Mouse (Mus musculus) hindbrain, embryonic 11.5 days (tissue): ENCODE data around the gene Patj. TPM values are rescaled to one million over a fixed set of nuclear protein-coding genes. Genes with fewer than 3 reads are reported as not detected.

Experiments
- ATAC-seq: fragments of 200-750 bp; cut with Nextera tagmentation; 2 replicates; pipeline ENCODE4 v1.8.0; 2017; ENCODE audit warnings: mild to moderate bottlenecking, moderate TSS enrichment, moderate library complexity; ENCODE audit not compliant: low FRiP score
- DNase-seq: peaks from one replicate; pipeline ENCODE4 v3.0.0-alpha.2; 2015; ENCODE audit warnings: low spot score
- H3K27ac ChIP-seq: fragments of 300-500 bp; sonication (generic); 2 replicates; pipeline ENCODE4 v1.5.1; 2014; ENCODE audit warnings: mild to moderate bottlenecking, low read depth, low read length
- H3K27me3 ChIP-seq: fragments of 300-500 bp; sonication (generic); 2 replicates; pipeline ENCODE4 v1.6.1; 2014; ENCODE audit warnings: mild to moderate bottlenecking, low read length, moderate library complexity, mixed read lengths; ENCODE audit not compliant: control insufficient read depth, insufficient read depth
- H3K36me3 ChIP-seq: fragments of 300-500 bp; sonication (generic); 2 replicates; pipeline ENCODE4 v1.6.1; 2014; ENCODE audit warnings: mild to moderate bottlenecking, low read length, moderate library complexity, mixed read lengths; ENCODE audit not compliant: control insufficient read depth, insufficient read depth
- H3K4me1 ChIP-seq: fragments of 300-500 bp; sonication (generic); replicated peaks from 2 replicates; pipeline ENCODE4 v1.6.1; 2014; ENCODE audit warnings: low read length, mixed read lengths; ENCODE audit not compliant: control insufficient read depth, insufficient read depth
- H3K4me2 ChIP-seq: fragments of 300-500 bp; sonication (generic); replicated peaks from 2 replicates; pipeline ENCODE4 v1.6.1; 2014; ENCODE audit warnings: mild to moderate bottlenecking, low read depth, low read length
- H3K4me3 ChIP-seq: fragments of 300-500 bp; sonication (generic); 2 replicates; pipeline ENCODE4 v1.5.1; 2014; ENCODE audit warnings: low read depth, low read length
- H3K9ac ChIP-seq: fragments of 300-500 bp; sonication (generic); 2 replicates; pipeline ENCODE4 v1.6.1; 2014; ENCODE audit warnings: low read depth, low read length
- H3K9me3 ChIP-seq: fragments of 300-500 bp; sonication (generic); 2 replicates; pipeline ENCODE4 v1.6.1; 2016; ENCODE audit warnings: low read length; ENCODE audit not compliant: control insufficient read depth
- WGBS: fragments of 180-500 bp; shearing (Covaris S2); extraction: QIAGEN DNeasy Blood & Tissue Kit; methylation state at CpG from one replicate; pipeline ENCODE4 v1.1.7; 2014; 5-methylcytosine and 5-hydroxymethylcytosine counted together
- polyA plus RNA-seq: library from polyadenylated mRNA; unstranded; fragments of >200 nt; fragmentation: Nextera tagmentation; extraction: Ambion mirVana; gene quantifications from 2 replicates; pipeline ENCODE4 v1.2.1, GENCODE M21; 2014

The Patj gene
- 8.6 and 9.7 TPM in 2 replicates for polyA plus RNA-seq

DNA sequence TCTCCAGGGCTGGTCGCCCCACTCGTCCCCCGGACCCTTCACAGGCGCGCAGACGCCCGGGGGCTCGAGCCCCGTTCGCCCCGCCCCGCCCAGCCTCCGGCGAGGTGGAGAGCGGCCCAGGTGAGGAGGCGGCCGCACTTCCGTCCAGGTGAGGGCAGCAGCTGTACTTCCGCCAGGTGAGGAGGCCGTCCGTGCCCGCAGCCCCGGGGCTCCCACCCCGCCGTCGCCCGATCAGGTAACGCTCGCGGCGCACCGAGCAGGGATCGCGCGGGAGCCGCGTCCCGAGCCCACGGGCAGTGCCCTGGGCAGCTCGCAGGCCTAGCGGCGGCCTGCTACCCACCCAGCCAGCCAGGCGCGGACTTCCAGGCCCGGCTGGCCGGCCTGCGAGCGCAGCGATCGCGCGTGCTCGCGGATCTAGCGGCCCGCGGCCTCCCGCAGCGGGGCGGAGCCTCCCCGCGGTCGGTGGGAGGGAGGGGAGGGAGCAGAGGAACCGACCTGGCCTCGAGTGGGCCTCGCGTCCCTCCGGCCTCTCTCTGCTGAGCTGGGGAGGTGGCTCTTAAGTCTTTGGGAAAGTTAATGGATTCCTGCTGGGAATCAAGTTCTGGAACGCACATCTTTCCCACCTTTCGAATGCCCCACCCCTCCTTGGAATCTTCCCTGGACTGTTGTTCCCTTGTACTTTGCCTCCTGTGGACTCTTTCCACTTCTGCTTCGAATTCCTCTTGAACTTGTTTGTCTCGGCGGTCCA is at the start of gene Patj:
Gene Patj, plus strand, starts transcription at position 96 of the 748 bp plus-strand sequence.
- no peaks in the 10 kb centered on the region for H3K27me3 ChIP-seq
- 1% methylated on average over 66 of the region's 73 CpGs for WGBS
- H3K4me3 ChIP-seq = peak within 1 kb of the TSS; percentile 82
- H3K4me1 ChIP-seq = no peaks in the 10 kb centered on the region
- DNase-seq (peak; percentile 72), ATAC-seq (peak; percentile 86)
- H3K4me2 ChIP-seq = peak within 1 kb of the TSS; percentile 98
- no peak within 1 kb of the TSS for H3K27ac ChIP-seq
- H3K9me3 ChIP-seq = no peaks in the 10 kb centered on the region
- H3K36me3 ChIP-seq = no peaks in the 10 kb centered on the region
- peak within 1 kb of the TSS; percentile 95 for H3K9ac ChIP-seq

- DNase-seq (no peak), ATAC-seq (no peak)
- Histone ChIP-seq H3K27me3 (no peaks in the 10 kb centered on the region), H3K27ac (no peak overlapping the region), H3K4me3 (no peak overlapping the region), H3K4me2 (no peak overlapping the region), H3K4me1 (no peaks in the 10 kb centered on the region), H3K36me3 (no peaks in the 10 kb centered on the region), H3K9me3 (no peaks in the 10 kb centered on the region), H3K9ac (no peak overlapping the region)
- 93% methylated on average over 5 of the region's 5 CpGs for WGBS
These were observed 47.0 kb upstream of the Patj start for GRCm38 (mm10) chr4:98348580-98348979.

GRCm38 (mm10) chr4:98358034-98358809 is 37.4 kb upstream of the Patj start:
- WGBS = 94% methylated on average over 9 of the region's 9 CpGs
- ATAC-seq = no peak
- H3K36me3 ChIP-seq = peaks cover 4% of the 10 kb centered on the region; the same call in 1 of the 2 replicates

GRCm38 (mm10) chr4:98375401-98375800 is 20.2 kb upstream of the Patj start:
- Histone ChIP-seq H3K4me3 (no peak overlapping the region), H3K27me3 (no peaks in the 10 kb centered on the region), H3K4me1 (no peaks in the 10 kb centered on the region), H3K9me3 (no peaks in the 10 kb centered on the region), H3K4me2 (no peak overlapping the region), H3K9ac (no peak overlapping the region), H3K36me3 (no peaks in the 10 kb centered on the region), H3K27ac (no peak overlapping the region)
- no peak for ATAC-seq
- DNase-seq = no peak
- WGBS = 61% methylated on average over 4 of the region's 4 CpGs

More at GRCm38 (mm10) chr4:98358034-98358809, 37.4 kb upstream of the Patj start:
- H3K4me3 ChIP-seq = no peak overlapping the region
- H3K4me2 ChIP-seq = no peak overlapping the region
- H3K27ac ChIP-seq = no peak overlapping the region
- no peaks in the 10 kb centered on the region for H3K4me1 ChIP-seq
- no peaks in the 10 kb centered on the region for H3K27me3 ChIP-seq
- no peaks in the 10 kb centered on the region for H3K9me3 ChIP-seq
- no peak overlapping the region for H3K9ac ChIP-seq
- DNase-seq = no peak

- Histone ChIP-seq H3K36me3 (no peaks in the 10 kb centered on the region), H3K4me2 (no peak overlapping the region), H3K9me3 (no peaks in the 10 kb centered on the region), H3K27me3 (no peaks in the 10 kb centered on the region), H3K9ac (no peak overlapping the region), H3K4me1 (no peaks in the 10 kb centered on the region), H3K27ac (no peak overlapping the region), H3K4me3 (no peak overlapping the region)
- 95% methylated on average over 2 of the region's 2 CpGs for WGBS
- ATAC-seq = no peak
- no peak for DNase-seq
These were observed 18.6 kb upstream of the Patj start for GRCm38 (mm10) chr4:98376943-98377342.

DNA sequence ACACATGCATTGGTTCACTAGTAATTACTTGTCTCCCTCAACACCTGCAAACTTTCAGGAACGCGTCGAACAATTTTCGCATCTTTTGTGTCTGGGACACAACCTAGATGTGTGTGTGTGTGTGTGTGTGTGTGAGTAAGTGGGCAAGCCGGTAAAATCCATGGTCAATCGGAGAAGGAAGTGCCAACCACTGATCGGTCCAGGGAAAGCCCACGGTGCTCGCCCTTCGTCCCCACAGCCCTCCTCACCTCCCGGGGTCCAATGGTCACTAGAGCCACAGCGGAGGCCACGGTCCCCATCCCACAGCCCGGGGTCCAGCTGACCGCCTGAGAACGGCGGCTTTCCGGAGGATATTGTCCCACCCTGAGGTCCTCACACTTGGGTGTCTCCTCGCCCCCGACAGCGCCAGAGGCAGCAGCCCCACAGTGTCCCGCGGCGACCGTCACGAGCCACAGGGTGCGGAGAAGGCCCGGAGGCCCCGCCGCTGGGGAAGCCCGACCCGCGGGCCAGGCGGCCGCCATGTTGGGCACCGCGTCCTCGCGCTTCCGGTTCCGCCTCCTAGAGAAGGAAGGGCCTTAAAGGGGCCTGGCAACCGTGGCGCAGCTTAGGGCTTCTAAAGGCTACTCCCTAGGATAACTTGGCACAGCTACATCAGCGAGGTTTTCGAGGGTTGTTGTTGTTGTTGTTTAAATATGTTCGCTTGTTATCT is 12.7 kb upstream of the Patj start, which contains the start of gene Tm2d1:
Gene Tm2d1, minus strand, starts transcription at position 591 of the 709 bp plus-strand sequence.
- peak within 1 kb of the TSS; percentile 93 for H3K4me3 ChIP-seq
- no peaks in the 10 kb centered on the region for H3K27me3 ChIP-seq
- no peaks in the 10 kb centered on the region for H3K36me3 ChIP-seq
- H3K9me3 ChIP-seq = no peaks in the 10 kb centered on the region
- H3K4me1 ChIP-seq = no peaks in the 10 kb centered on the region
- under 1% methylated on average over 42 of the region's 46 CpGs for WGBS
- H3K4me2 ChIP-seq = peak within 1 kb of the TSS; percentile 42
- ATAC-seq = peak; percentile 96
- H3K9ac ChIP-seq = peak within 1 kb of the TSS; percentile 98
- peak; percentile 89 for DNase-seq
- H3K27ac ChIP-seq = 0 out of 2 replicates have a peak within 1 kb of the TSS, but pooled peaks have one; percentile 36

- Histone ChIP-seq H3K9me3 (no peaks in the 10 kb centered on the region), H3K4me2 (no peak overlapping the region), H3K4me3 (no peak overlapping the region), H3K27ac (no peak overlapping the region), H3K4me1 (no peaks in the 10 kb centered on the region), H3K36me3 (no peaks in the 10 kb centered on the region), H3K27me3 (no peaks in the 10 kb centered on the region), H3K9ac (no peak overlapping the region)
- DNase-seq (no peak), ATAC-seq (no peak)
- WGBS = 62% methylated on average over 5 of the region's 5 CpGs
These were observed 10.5 kb upstream of the Patj start for GRCm38 (mm10) chr4:98385036-98385435.

- H3K9me3 ChIP-seq = no peaks in the 10 kb centered on the region
- H3K36me3 ChIP-seq = no peaks in the 10 kb centered on the region
- H3K27ac ChIP-seq = no peak overlapping the region
- DNase-seq = no peak
- ATAC-seq = peak; percentile 25; the same call in 1 of the 2 replicates
- H3K4me3 ChIP-seq = peak overlapping the region; percentile 82
- no peaks in the 10 kb centered on the region for H3K27me3 ChIP-seq
- H3K4me1 ChIP-seq = no peaks in the 10 kb centered on the region
- peak overlapping the region; percentile 98 for H3K4me2 ChIP-seq
- H3K9ac ChIP-seq = peak overlapping the region; percentile 95
- WGBS = 6% methylated on average over 7 of the region's 7 CpGs
These were observed 267 bp upstream of the Patj start for GRCm38 (mm10) chr4:98395346-98395689.
